Comparison of ENCODE assay signal across 18 mouse cellular contexts in the genomic region with DNA sequence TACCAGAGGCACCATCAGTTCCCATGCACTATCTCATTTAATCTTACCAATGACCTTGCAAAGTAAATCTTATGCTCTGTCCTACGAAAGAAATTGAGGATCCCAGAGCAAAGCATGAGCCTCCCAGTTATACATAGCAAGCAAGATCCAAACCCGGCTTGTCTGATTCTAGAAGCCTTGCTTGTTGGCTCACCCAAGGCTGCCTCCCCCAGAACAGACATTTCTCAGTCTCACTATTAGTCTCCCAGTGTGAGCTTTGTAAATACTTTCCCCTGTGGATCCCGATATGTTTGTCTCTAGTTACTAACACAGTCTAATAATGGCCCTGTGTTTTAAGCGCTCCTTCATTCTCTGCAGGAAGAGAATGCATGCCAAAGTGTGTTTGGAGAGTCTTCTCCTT.
"Had no signal": no experiment of that assay in that cellular context is flagged by ENCODE, and none has a peak within 500 bp of the region (broad histone marks: within the 10 kb centered on the region; RNA-seq: fewer than 3 reads in every experiment).

No protein-coding gene starts in this region.

- H3K27me3 ChIP-seq: midbrain, embryonic 12.5 days; neural tube, embryonic 13.5 days; neural tube, embryonic 15.5 days had no signal

- H3K36me3 ChIP-seq: midbrain, embryonic 12.5 days; neural tube, embryonic 13.5 days; neural tube, embryonic 15.5 days had no signal

- H3K9me3 ChIP-seq: midbrain, embryonic 12.5 days; neural tube, embryonic 13.5 days; neural tube, embryonic 15.5 days had no signal

- H3K27ac ChIP-seq: neural tube, embryonic 13.5 days; neural tube, embryonic 15.5 days had no signal

- H3K4me2 ChIP-seq: lung, embryonic 14.5 days; midbrain, embryonic 12.5 days; neural tube, embryonic 13.5 days; neural tube, embryonic 15.5 days had no signal

- H3K4me3 ChIP-seq: midbrain, embryonic 12.5 days; myocyte; neural tube, embryonic 13.5 days; neural tube, embryonic 15.5 days had no signal

- H3K9ac ChIP-seq: lung, embryonic 14.5 days; midbrain, embryonic 12.5 days; neural tube, embryonic 13.5 days; neural tube, embryonic 15.5 days had no signal

- DNase-seq: lung, adult 18-20 months; lung, embryonic 14.5 days; lung, postnatal 10 days; lung, postnatal 4 days; midbrain, embryonic 14.5 days; retina, postnatal 1 day; right cerebral cortex, adult 18-20 months; right cerebral cortex, postnatal 25 days; right cerebral cortex, postnatal 4 days; spleen, adult 18-20 months; thymus, adult 18-20 months; thymus, postnatal 14 days; thymus, postnatal 36 days had no signal

- ATAC-seq: midbrain, embryonic 16.5 days had no signal
